Mouse (Mus musculus) T-cell, adult 2 months (primary cell): ENCODE results near the gene Tcp11l1.
A peak's percentile ranks its signal among the peaks of the same experiment; 100 is the strongest.

Experiments
- DNase-seq: peaks from one replicate; pipeline ENCODE4 v3.0.0; 2022; ENCODE audit warnings: low spot score

Gene Tcp11l1

DNA sequence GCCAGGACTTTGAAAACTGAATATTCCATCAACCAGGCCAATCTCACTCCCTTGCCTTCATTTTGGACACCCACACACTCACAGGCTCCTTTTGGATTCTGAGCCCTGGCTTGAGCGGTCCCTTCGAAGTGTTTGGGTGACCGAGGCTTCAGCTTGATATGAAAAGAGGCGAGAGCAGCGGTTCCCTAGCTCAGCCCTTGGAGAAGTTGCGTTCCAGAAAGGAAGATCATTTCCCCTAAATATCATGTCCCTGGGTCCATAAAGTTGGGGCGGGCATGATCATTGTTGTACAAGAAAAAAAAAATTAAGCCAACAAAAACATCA, 479 bp upstream of the Tcp11l1 start:
- DNase-seq: no peak

- no peak for DNase-seq
Observed at GRCm38 (mm10) chr2:104710670-104711370, 1.1 kb downstream of the Tcp11l1 start.

GRCm38 (mm10) chr2:104709786-104710337, 2.1 kb downstream of the Tcp11l1 start:
- DNase-seq: no peak

DNA sequence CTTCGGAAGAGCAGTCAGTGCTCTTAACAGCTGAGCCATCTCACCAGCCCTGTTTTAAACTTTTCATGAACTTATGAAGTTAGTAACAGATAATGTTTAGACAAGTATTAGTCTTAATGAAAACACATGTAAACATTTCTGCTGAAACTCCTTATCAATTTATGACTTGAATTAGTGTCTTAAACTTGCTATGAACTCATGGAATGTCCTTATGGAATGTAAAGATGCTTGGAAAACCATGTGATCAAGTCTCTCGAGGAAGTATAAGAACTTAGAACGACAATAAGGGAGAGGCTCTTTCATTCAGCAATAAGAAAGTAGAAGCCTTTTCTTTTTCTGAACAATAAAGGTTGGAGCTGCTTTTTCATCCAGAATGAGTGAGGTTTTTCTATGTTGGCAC, 7.6 kb downstream of the Tcp11l1 start:
- DNase-seq: no peak

GRCm38 (mm10) chr2:104703158-104703557, 8.8 kb downstream of the Tcp11l1 start:
- DNase-seq: no peak

- DNase-seq: no peak
Observed at GRCm38 (mm10) chr2:104699659-104700058, 12.3 kb downstream of the Tcp11l1 start.

DNA sequence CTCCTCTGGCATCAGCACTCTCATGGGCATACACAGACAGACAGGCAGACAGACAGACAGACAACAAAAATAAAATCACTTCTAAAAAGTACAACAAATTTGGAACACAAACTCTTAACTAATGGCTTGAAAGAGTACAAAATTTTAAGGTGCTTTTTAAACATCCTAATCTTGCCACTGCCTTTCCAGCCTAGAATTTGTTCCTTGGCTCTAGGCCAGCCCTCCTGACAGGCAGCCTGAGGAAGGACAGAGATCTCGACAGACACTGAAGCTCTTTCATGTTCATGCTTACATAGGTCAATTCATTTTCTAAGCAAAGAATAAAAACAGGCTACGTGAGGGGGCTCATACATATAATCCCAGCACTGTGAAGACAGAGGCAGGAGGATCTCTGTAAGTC, 19.4 kb downstream of the Tcp11l1 start:
- no peak for DNase-seq

- DNase-seq: no peak
Observed at GRCm38 (mm10) chr2:104690720-104691119, 21.2 kb downstream of the Tcp11l1 start.

DNA sequence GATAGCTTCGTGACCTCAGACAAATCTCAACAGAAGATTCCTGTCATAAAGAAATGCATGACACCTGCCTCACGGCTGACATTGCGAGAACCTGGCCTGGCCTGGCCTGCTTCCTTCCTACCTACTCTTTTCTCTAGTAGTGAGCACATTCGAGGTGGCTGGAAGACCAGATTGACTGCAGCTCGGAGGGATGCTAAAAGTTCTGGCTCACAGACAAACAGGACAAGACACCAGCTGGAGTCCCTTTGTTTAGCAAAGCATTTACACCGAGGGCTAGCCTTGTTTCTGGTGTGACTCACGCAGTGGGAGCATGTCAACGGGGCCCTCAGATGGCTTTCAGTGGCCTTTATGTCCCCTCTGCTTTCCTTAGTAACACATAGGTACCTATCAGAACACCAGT, 23.2 kb downstream of the Tcp11l1 start:
- no peak for DNase-seq

GRCm38 (mm10) chr2:104688321-104688720, 23.6 kb downstream of the Tcp11l1 start:
- no peak for DNase-seq

DNA sequence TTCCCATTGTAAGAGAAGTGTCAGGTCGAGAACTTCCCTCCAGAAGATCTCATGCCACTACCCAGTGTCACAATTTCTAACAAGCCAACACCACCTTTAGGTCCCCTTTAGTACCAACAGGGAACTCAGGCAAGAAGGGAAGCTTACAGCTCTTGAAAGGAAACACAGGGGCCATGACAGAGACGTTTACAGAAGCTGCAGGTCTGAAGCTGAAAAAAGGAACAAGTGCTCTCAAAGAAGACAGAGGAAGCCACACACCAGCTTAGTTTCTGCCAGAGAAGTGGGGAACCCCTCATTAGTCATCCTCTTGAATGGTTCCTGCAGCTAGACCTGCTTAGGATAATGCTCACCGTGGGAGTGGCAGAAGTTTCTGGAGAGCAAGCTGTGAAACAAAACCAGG, 24.7 kb downstream of the Tcp11l1 start:
- DNase-seq: no peak

- DNase-seq: peak; percentile 48
Observed at GRCm38 (mm10) chr2:104685418-104685817, 26.6 kb downstream of the Tcp11l1 start.

DNA sequence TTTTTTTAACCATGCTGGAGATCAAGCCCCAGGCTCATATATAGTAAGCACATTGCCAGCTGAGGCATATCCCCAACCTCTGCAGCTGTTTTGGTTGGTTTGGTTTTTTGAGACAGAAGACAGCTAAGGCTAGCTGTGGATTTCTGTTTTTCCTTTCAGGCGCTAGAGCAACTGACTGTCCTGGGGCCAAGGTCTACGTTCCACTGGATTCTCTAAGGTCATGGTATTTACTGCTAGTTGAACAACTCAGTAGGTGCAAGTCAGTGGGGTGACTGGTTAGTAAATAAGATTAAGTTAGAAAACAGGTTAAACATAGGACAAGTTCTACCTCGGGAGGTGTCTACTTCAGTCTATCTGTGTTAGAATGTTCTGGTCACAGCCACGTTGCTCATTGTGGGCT, 27.2 kb downstream of the Tcp11l1 start:
- no peak for DNase-seq

DNA sequence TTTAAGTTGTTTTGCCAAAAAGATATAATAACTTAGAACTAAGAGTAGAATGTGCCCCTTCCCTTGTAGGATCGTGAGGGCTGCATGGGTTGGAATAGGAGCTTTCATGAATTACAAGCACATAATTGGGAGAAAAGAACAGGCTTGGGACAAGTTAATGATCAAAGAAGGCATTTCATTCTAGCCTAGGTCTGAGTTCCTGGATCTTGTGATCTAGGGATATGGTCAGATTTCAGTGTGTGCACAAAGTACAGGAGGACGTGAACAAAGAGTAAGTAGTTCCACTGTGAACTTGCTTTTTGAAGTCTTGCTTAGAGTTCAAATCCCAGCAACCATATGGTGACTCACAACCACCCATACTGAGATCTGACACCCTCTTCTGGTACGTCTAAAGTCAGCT, 34.6 kb downstream of the Tcp11l1 start:
- no peak for DNase-seq

DNA sequence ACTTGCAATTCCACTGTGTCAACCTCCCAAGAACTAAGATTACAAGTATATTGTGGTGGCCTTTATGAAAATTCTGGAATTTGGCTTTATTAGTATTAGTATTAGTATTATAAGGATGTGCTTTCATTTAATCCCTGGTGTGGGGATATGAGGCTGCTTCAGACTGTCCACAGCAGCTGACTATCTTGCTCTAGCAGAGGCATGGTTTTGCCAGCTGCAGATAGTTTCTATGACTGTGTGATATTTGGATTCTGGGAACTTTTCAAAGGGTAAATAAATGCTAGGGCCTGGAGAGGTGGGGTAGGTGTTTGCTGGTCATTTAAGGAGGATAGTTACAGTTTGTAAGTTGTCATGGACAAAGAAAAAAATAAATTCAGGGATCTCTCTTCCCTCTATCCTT, 40.2 kb downstream of the Tcp11l1 start:
- no peak for DNase-seq

DNA sequence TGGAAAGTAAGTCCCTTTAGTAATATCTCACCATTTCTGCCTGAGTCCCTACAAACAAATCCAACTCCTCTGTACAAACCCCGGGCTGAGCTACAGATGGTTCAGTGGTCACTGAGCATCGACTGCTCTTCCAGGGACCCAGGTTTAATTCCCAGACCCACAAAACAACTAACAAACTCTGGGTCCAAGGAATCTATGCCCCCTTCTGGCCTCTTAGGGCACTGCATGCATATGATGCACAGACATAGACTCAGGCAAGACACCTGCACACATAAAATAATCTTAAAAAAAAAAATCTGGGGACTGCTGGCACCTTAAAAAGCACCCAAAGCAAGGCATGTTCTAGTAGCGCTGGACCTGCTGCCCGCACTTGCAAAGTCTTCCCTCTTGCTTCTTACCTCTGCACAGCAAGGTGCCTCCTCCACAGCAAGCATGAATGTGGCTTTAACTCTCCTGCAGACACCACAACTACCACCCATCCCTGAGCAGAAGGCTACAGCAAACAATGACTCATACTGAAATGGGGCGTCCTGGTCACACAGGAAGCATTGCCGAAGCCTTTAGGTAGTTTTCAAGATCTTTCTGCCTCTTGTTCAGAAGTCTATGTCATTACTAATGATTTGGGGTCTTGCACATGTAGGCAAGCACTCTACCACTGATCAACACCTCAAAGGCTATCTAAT, 42.7 kb downstream of the Tcp11l1 start:
- no peak for DNase-seq

DNA sequence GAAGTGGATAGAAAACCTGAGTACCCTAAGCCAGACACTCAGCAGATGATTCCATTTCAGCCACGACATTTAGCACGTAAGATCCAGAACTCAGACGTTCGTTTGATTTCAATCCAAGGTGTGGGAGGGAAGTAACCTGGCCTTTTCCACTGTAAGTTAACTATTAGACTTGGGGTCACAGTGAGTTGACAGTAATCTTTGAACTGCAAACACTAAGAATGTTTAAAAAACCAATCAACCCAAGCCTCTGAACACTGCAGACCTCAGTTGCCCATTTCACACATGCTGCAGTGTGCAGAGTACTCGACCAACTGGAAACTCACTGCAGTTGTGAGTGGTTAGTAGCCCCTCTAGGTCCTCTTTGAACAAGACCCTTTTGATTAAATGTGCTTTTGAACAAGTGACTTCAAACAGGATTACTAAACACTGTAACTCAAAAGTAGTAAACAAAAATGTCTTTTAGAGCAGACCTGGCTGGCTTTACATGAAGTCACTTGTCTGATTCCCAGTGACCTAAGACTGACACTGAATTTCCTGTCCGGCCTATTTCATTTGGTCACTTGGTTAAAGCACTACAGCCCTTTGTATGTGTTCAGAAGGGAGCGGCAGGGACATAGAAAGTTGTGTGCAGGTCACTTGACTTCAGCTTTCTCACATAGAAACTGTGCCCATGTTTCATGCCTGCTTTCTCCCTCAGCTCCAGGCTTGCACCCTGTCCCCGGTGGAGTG, 48.4 kb downstream of the Tcp11l1 start:
- DNase-seq: no peak

DNA sequence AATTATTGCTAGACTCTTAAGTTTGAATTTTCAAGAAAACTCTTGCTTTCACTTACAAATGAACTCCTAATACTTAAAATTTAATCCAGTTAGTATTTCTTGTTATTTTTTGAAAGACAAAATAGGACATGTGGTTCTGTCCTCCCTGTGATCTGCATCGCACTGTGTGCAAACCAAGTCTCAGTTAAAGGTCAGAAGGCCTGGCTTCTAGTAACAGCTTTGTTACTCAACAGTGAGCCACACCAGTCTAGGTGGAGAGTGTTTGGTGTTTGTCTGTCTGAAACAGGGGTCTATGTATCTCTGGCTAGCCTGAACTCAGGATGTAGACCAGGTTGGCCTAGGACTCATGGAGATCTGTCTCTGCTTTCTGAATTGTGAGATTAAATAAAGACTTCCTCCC, 53.3 kb downstream of the Tcp11l1 start:
- no peak for DNase-seq

GRCm38 (mm10) chr2:104615985-104616711, 95.8 kb downstream of the Tcp11l1 start:
- no peak for DNase-seq

GRCm38 (mm10) chr2:104614786-104615185, 97.2 kb downstream of the Tcp11l1 start:
- no peak for DNase-seq
